Mouse (Mus musculus): ENCODE data around the gene Tent4a.

DNA sequence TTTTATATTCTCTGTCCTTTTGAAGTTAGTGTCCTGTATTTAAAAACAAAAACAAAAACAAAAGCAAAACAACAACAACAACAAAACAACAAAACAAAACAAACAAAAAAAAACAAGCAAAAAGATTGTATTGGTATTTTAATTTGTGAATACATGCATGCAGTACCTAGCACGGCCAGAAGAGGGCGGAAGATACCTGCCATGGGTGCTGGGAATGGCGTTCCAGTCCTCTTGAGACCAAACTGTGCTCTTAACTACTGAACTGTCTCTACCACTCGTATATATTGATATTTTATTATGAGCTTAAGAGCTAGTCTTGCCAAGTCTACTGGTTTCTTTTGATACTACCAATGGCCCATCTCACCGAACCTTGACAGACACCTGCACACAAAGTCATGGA, 18.6 kb upstream of the Tent4a start:
- TF ChIP-seq GATA1 (IDR thresholded peaks at IDR 0.05; ENCODE audit: borderline replicate concordance, low read length), result no peak
- no peak for TF ChIP-seq FLI1 (IDR thresholded peaks at IDR 0.05; ENCODE audit: low read length)
